Mouse (Mus musculus): ENCODE measurements around the gene Cdkl4.
"Not testable (repeated sequence)": the region's sequence is repeated elsewhere in the genome, so short reads cannot be mapped to it uniquely, and the experiment has no call there.

The Cdkl4 gene

GRCm38 (mm10) chr17:80563762-80564610 lies 13.6 kb downstream of the Cdkl4 start:
- DNase-seq (ENCODE audit: low read depth in 1 of 2, low spot score in 2 of 2), result peak; percentile 45 to 69

- DNase-seq (ENCODE audit: low read depth in 1 of 2, low spot score in 2 of 2), result no peak
These were observed 14.8 kb downstream of the Cdkl4 start for GRCm38 (mm10) chr17:80562792-80563191.

GRCm38 (mm10) chr17:80560669-80561401 lies 16.8 kb downstream of the Cdkl4 start:
- peak in 1 of 2 experiments; percentile 52 for DNase-seq (ENCODE audit: low read depth in 1 of 2, low spot score in 2 of 2)

DNA sequence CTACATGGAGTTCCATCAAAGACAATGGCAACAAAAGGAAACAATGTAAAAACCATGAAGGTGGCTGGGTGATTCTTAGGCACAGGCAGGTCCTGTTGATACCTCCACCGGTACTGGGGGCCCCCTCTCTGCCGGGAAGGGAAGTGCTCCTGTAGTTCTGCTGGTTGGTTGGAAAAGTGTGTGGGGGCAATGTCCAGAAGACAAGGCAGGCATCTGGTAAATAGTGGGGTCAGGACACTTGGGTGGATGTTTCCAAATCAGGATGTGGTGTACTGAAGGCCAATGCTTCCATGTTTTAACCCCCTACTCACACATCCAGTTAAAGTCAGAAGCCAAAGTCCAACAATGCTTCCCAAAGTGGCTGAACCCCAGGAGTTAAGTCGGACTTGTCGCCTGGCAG lies 17.9 kb downstream of the Cdkl4 start:
- no peak for DNase-seq (ENCODE audit: low read depth in 1 of 2, low spot score in 2 of 2)

DNA sequence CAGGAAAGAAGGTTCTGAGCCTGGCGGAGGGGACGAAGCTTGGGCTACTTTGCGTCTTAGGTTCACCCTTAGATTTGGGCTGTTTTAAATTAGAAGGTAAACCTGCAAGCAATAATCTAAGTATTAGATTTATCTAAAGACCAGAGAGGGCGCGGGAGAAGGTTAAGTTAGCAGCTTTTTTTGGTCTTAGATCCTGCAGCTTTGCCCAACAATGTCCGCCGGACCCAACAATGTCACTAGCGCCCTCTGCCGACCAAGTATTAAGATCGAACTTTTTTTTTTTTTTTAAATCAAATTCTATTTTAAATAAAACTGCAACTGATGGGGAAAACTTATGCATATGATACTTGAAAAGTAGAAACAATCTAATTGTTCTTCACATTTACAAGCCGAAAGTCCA lies 18.6 kb downstream of the Cdkl4 start:
- no peak for DNase-seq (ENCODE audit: low read depth in 1 of 2, low spot score in 2 of 2)

DNA sequence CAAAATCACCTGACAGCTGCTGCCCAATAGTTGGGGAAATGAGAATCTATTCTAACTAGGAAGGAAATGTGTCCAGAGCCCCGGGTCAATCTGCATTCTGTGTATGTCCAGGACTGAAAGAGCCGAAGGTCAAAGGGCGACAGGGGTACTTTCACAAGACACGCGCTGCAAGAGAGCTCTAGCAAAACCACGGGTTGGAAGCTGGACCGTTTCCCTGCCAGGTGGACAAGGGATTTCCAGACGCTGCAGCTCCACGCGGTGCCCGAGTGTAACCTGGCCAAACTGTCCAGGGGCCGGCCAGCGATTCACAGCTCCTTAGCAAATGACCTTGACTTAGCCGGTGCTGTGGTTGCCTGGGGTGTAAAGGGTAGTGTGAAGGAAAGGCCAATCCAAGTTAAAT lies 19.0 kb downstream of the Cdkl4 start:
- no peak for DNase-seq (ENCODE audit: low read depth in 1 of 2, low spot score in 2 of 2)

- DNase-seq (ENCODE audit: low read depth in 1 of 2, low spot score in 2 of 2), result no peak
These were observed 20.2 kb downstream of the Cdkl4 start for GRCm38 (mm10) chr17:80557461-80557860.

- peak in 1 of 2 experiments; percentile 43 for DNase-seq (ENCODE audit: low read depth in 1 of 2, low spot score in 2 of 2)
These were observed 24.0 kb downstream of the Cdkl4 start for GRCm38 (mm10) chr17:80553318-80554270.

- DNase-seq (ENCODE audit: low read depth in 1 of 2, low spot score in 2 of 2), result no peak
These were observed 25.0 kb downstream of the Cdkl4 start for GRCm38 (mm10) chr17:80552653-80553052.

GRCm38 (mm10) chr17:80550981-80551380 lies 26.6 kb downstream of the Cdkl4 start:
- no peak for DNase-seq (ENCODE audit: low read depth in 1 of 2, low spot score in 2 of 2)

DNA sequence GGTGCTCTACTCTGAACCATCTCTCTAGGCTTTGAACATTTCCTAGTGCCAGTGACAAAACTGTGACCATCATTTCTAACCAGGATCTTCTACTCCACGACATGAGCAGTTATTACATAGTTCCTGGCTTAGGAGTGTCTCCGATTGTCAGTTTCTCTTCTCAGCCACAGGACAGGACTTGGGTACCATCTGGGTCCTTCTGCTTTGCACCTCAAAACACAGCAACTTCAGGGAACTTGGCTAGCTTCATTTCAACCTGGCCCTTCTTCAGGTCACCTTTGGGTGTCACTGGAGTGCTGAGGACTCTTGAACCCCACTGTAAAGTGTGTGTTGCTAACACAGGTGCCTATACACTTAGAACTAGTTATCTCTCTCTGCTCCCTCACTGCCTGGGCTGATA lies 30.8 kb downstream of the Cdkl4 start:
- no peak for DNase-seq (ENCODE audit: low read depth in 1 of 2, low spot score in 2 of 2)

- no peak for DNase-seq (ENCODE audit: low read depth in 1 of 2, low spot score in 2 of 2)
These were observed 31.4 kb downstream of the Cdkl4 start for GRCm38 (mm10) chr17:80546227-80546626.

DNA sequence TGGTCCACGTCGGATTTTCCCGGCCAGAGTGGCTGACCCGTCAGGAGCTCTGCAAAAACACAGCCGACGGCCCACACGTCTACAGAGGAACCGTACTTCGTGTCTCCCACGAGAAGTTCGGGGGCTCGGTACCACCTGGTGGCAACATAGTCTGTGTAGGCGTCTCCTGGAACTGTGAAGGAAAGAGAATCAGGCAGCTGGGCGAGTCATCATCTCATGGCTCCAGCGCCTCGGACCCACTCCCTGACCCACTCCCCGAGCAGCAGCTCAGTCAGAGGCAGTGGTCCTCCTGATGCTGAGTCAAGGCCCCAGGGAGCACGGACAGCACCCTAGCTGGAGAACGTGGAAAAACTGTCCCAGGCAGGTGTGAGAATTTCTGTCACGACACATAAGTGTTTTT lies 34.0 kb downstream of the Cdkl4 start:
- DNase-seq (ENCODE audit: low read depth in 1 of 2, low spot score in 2 of 2), result no peak

DNA sequence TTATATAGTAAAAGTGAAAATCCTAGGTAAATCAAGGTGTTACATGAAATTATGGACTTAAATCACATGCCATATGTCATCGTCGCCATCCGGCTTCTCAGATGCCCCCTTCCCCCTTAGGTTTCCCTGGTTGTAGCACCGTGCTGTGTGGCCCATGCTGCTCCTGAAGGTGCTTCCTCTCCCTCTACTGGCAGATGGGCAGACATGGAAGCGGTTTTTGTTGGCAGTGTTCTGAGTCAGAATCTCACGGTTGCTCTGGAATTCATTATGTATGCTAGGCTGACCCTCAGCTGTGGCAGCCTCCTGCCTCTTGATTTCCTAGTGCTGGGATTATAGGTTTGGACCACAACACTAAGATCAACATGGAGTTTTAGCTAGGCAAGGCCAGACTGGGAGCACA lies 40.5 kb downstream of the Cdkl4 start:
- DNase-seq (ENCODE audit: low read depth in 1 of 2, low spot score in 2 of 2), result no peak

DNA sequence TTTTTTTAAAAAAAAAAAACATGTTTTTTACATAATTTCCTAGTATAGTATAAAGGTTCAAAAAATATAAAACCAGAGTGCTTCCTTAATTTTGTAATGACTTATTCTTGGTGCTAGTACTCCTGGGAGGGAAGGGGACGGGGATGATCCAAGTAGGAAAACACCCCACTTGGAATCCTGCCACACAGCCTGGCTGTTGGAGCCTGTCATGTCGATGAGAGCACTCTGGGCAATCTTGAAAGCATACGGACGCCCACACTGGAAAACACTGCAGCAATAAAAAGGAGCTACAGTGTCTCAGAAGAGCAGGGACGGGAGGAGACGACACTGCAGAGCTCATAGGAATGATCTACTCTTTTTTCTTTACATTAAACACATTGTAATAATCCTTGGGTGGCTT lies 42.0 kb downstream of the Cdkl4 start:
- DNase-seq (ENCODE audit: low read depth in 1 of 2, low spot score in 2 of 2), result no peak

GRCm38 (mm10) chr17:80531351-80531750 lies 46.3 kb downstream of the Cdkl4 start:
- DNase-seq (ENCODE audit: low read depth in 1 of 2, low spot score in 2 of 2), result not testable (repeated sequence)

DNA sequence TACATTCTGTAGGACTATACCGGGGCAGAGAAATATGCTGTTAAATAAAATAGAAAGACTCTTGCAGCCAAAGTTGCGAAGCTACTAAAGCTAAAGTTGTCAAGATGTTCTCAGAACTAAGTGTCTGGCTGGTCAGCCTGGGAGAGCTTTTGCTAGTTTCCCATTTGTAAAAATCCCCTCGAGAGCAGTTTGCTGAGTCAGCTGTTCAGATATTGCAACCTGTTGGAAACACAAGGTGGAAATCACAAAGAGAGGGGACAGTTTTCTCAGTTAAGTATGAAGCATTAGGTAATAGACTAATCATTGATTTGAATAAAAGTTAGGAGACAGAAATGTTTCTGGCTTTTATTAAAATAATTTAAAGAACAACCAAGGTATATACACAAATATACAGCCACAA lies 54.4 kb downstream of the Cdkl4 start:
- no peak for DNase-seq (ENCODE audit: low read depth in 1 of 2, low spot score in 2 of 2)

DNA sequence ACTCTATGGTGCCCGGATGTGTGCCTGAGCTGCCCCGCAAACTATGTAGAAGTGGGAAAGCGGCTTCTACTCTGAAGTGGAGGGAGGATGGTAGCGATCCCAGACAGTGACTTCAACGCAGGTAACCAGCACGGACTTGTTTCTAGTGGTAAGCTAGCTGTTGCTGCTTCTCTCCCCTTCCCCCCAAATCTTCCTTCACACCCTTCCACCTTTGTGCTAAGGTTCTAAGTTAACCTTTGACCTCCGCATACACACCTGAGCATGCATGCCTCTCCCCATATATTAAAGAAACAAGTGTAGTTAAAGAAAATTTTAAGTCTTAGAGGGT lies 55.4 kb downstream of the Cdkl4 start:
- DNase-seq (ENCODE audit: low read depth in 1 of 2, low spot score in 2 of 2), result no peak

- no peak for DNase-seq (ENCODE audit: low read depth in 1 of 2, low spot score in 2 of 2)
These were observed 55.9 kb downstream of the Cdkl4 start for GRCm38 (mm10) chr17:80521521-80522228.

- no peak for DNase-seq (ENCODE audit: low read depth in 1 of 2, low spot score in 2 of 2)
These were observed 57.1 kb downstream of the Cdkl4 start for GRCm38 (mm10) chr17:80520537-80520936.

DNA sequence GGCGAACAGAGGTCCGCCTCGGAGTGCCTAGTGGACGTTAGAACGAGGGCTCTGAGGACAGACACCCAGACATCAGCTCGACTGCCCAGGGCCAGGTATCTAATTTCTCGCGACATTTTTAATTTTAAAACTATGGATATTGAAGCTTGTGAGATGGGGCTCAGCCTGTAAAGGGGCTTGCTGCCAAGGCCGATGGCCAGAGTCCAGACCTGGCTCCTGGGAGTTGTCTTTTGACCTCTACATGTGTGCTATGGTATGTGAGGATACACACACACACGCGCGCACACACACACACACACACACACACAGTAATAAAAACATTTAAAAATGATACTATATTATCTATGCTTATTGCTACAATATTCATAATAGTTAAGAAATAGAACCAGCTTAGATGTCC lies 58.8 kb downstream of the Cdkl4 start:
- no peak for DNase-seq (ENCODE audit: low read depth in 1 of 2, low spot score in 2 of 2)
